Mouse (Mus musculus) retina, postnatal 1 day (tissue): ENCODE measurements around the gene Rpe.
"Not testable (repeated sequence)": the region's sequence is repeated elsewhere in the genome, so short reads cannot be mapped to it uniquely, and the experiment has no call there.

Experiments
- DNase-seq: peaks from one replicate; pipeline ENCODE4 v3.0.0-alpha.2; 2012

The Rpe gene

DNA sequence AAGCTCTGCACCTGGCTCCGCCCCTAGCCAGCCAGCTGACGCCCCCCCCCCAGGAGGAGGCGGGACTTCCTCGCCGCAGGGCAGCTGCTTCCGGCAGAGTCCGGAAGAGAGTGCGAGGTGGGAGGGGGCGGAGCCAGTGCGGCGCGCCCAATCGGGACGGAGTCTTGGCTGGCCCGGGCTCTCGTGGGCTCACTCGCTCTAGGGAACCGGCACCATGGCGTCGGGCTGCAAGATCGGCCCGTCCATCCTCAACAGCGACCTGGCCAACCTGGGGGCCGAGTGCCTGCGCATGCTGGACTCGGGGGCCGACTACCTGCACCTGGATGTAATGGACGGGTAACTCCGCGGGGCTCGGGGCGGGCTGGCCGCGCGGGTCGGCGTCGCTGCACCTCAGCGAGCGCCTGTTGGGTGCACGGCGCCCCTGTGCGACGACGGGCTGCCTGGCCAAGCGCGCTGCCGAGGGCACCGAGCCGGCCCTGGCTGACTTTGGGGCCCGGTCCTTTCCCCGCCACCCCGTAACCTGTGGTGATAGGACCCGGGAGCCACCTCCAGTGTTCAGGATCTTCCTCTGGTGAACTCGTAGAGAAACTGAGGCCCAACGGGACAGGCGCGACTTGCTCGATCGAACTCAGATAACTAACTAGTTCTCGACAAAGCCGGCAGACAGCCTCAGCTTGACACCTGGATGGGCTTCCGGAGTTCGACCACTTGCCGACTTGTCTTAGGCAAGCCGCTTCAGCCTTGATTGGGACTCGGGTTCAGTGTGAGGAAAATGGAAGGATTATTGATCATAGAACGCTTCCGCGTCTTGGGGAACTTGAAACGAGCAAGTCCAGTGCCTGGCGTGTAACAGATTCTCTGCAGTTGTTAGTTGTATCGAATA is at the start of gene Rpe:
TSS of gene Rpe (plus strand) at position 139 of the 883 bp plus-strand sequence.
- peak; percentile 96 for DNase-seq

DNA sequence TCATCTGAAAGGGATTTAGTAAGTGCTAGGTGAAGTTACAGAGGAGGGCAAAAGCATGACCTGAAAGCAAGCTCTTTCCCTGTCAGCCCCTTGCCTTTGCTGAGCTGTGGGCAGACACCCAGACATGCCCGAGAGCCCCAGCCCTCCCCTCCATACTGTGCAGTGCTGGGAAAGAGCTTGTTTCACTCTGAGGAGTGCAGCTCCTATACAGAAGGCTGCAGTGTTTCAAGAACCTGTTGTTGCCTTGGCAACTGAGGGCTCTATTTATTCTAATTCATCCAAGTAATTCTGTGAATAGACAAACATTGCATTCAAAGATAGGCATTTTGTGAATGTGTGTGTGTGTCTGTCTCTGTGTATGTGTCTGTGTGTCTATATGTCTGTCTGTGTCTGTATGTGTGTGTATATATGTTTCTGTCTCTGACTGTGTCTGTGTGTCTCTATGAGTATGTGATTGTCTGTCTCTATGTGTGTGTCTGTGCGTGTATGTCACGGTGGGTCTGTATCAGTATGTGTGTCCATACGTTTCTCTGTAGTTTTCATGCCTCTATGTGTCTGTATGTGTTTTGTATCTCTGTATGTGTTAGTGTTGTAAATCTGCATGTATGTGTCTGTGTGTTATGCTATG is 45.4 kb upstream of the Rpe start:
- peak; percentile 13 for DNase-seq

DNA sequence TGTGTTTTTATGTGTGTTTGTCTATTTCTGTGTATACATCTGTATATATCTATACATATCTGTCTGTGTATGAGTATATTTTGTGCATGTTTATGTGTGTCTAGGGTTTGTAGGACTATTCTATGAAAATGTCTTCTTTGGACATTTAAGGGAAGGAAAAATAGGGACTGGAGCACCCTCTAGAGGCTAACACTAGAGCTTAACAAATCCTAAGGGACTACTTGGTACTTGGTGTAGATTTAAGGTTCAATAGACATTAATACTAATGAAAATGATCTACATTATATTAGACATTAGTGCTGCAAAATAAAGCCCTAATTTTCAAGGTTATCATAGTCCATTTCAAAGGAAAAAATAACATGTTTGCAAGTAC is 44.9 kb upstream of the Rpe start:
- peak; percentile 60 for DNase-seq

DNA sequence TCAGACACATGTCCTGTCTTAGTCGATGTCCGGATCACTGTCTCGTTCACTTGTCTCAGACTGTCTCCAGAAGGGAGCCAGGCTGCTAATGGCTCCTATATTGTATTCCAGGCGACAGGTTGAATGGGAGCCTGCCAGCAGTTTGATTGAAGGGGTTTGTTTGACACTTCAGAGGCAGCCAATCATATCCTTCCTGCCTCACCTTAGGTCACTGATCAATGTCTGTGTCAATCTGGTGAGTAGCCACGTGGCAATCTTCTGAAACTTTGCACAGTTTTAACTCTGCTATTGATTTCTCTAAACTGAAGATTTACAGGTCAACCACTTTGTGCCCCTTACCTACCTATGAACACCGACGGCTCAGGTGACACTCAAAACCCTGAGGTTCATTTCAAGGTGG is 29.2 kb upstream of the Rpe start:
- DNase-seq = no peak

DNA sequence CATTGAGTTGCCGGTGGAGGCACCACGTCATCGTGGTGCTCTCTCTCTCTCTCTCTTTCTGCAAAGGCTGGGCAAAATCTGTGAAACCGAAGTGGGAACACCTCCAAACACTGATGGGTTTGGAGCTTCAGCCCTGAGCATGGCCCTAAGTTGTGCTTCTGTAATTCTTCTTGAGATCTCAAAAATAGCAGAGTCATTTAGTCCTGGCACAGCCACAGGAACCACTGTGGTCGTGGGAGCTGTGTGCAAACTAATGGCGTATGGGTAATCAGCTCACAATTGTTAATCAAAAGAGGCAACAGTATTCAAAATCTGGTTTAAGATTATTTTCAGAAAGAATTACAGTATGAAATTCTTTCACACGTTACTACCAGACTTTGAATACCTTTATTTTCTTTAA is 27.8 kb upstream of the Rpe start:
- DNase-seq = no peak

DNA sequence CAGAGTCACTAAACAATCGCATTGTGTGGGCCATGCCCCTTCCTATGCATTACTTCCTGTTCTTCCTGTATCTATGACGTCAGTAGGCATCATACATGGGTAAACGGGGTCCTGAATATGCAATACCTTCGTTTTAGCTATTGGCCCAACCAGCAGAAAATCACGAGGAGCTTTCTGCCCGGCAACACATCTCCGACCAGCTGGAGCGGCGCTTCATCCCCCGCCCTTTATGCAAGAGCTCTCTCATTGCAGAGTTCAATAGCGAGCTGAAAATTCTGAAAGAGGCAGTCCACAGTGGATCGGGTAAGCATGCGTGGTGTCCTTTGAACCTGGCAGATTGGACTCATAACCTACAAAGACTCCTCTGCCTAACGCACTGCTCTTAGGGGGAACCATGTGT is 22.7 kb upstream of the Rpe start:
- no peak for DNase-seq

DNA sequence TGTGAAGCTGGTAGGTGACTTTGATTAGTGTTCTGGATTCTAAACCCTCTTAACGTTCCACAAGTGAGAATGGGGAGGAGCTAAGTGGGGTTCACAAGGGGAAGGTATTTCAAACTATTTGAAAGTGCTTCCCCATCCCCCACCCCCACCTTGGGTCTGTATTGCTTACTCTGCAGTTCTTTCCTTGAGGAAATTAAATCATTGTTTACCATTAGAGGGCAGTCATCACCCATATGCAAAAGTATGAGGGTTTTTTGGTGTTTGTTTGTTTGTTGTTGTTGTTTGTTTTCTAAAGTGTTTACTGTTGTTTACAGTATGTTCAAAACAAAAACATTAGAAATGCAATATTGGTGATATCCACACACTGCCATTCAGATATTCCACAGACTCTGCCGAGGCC is 22.0 kb upstream of the Rpe start:
- no peak for DNase-seq

DNA sequence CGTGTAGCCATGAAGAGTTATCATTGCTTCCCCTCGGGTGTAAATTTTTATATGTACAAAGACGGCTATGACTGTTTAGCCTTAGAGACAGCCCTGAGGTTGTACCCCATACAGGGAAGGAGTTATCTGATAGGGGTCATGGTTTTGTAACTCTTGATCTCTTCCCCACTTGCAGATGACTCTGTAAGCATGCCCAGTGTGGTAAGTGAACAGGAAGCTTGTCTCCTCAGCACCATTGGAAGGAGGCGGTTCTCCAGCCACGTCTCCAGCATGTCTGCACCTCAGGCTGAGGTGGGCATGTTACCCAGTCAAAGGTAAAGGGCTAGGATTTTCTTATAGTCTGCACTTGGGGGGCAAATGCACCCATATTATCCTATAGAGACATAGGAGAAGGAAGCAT is 17.7 kb upstream of the Rpe start:
- DNase-seq = no peak

DNA sequence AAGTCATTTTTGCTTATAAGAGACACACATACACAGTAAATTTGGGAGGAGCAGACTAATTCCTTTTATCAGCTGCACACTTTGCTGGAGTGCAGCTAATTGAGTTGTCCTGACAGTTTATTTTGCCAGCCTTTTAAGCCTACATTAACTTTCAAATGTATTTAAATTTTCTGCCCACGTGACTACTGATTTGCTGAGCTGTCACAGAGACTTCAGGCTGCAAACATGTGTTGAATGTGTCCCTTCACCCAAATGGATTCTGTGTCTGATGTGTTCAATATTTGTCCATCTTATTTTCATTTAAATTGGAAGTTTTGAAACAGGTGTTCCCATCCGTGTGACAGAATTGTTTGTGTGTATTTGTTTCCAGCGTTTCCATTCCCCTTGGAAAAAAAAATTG is 8.9 kb upstream of the Rpe start:
- DNase-seq = no peak

DNA sequence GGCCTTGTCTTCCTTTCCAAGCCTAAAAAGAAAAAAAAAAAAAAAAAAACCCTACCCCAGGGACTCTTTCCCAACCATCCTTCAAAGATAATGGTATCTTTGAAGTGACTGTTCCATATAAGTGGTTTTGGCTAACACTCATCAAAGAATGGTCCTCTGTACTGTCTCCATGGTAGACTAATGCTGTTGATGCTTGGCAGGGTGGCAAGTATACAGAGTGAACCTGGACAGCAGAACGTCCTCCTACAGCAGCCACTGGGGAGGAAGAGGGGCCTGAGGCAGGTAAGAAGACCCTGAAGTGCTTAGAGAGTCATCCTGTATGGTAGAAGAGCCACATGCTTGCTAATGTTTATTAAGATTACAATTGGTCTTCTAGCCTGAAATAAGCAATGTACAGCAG is 8.3 kb upstream of the Rpe start:
- DNase-seq = no peak

DNA sequence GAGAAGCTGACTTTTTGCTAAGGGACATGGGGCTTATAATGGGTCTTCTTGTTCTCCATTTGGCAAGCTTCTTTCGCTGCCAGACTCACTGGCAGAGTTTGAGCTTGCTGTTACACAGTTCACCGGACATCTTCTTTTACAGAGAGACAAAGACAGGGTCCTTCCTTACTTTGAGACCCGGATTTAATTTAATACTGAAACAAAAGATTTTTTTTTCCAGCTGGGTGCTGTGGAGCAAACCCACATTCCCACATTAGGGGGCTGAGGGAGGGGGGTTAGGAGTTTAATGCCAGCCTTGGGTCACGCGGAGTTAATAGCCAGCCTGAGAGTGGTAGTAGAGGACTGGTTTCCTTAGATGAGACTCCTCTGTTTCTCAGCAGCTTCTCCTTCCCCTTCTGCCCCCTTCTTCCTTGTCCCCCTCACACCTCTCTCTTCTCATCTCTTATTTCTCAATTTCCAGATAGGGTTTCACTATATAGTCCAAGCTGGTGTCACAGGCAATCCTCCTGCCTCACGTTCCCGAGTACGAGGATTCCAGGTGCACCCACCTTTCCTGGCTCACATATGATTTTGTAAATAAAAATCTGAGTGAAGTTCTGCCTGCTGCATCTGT is 7.7 kb upstream of the Rpe start:
- DNase-seq = peak; percentile 19

DNA sequence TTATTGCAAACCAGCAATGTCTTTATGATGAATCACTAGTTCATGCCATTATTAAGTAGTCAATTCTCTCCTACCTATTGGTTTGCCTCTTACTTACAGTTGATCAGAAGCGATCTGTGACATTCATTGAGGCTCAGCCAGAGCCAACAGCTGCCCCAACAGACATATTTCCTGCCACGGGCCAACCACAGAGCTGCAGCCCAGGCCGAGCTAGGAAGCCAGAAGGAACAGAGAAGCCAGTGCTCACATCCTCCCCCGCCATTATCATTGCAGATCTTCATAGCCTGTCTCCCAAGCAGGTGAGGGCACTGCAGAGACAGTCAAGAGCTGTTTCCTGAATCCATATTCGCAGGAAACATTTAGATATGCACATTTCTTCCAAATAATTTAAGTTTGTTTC is 6.4 kb upstream of the Rpe start:
- no peak for DNase-seq

DNA sequence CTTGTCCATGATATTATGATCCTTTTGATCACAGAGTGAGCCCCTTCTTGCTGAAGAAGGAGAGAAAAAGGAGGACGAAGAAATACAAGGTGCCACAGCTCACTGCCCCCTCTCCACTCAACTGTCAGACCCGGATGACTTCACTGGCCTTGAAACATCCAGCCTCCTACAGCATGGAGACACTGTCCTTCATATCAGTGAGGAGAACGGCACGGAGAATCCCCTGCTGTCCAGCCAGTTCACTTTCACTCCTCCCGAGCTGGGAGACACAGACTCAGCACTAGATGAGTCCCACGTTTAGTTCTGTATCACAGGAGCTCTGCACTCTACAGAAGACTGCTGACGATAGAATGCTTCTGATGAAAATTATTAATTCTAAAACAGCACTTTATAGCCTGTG is 5.3 kb upstream of the Rpe start:
- no peak for DNase-seq

DNA sequence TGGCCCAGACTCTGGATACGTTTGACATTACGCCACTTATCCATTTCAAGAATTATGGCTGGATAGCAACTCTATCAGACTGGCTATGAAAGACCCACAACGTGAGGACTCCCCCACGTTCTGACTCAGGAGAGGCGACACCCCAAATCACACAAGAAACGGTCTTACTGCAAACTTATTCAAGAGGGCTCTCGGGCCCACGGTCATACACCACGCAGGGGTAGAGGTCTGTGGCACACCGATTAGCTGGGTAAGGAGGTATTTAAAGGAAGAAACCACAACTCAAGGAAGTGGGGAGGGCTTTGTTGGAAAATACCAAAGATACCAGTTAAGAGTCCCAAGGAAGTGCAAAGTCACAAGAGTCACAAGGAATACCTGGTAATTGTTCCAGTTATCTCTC is 1.0 kb upstream of the Rpe start:
- not testable (repeated sequence) for DNase-seq

DNA sequence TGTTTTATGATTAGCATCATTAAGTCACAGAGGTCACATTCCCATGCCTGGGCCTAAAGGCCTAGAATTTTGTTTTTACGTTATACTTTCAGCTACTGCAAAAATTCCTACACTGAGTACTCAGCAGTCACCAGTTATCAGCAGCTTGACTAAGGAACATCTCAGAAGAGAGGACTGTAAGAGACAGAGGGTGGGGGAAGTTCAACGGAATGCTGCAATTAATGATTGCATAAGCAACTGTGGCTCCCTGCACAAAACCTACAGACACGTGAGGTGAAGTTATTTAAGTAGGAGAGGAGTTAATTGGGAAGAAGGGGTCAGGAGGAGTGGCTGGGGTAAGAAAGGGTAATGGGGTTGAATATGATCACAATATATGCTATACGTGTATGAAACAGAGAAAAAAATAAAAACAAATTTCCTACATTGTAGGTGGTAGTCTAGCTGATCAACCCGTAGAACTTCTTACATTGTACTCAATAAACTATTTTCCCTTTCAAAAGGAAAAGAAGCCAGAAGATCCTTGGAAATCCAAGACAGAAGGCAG is 410 bp upstream of the Rpe start:
- DNase-seq = no peak

DNA sequence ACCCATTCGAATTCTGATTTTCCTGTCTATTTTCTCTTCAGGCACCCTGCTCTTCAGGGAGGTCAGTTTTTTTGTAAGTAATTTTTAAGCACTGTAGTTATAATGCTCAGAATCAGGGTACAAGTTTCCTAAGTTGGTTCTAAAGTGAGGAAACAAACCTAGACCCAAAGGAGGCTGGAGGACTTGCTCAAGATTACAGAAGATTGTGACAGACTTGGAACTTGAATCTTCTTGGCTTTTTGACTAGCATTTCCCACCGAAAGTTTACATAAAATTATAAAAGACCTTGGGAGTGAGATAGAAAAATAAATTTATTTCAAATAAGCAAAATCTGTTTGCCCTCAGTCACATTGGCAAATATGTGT is 927 bp downstream of the Rpe start:
- DNase-seq = no peak

DNA sequence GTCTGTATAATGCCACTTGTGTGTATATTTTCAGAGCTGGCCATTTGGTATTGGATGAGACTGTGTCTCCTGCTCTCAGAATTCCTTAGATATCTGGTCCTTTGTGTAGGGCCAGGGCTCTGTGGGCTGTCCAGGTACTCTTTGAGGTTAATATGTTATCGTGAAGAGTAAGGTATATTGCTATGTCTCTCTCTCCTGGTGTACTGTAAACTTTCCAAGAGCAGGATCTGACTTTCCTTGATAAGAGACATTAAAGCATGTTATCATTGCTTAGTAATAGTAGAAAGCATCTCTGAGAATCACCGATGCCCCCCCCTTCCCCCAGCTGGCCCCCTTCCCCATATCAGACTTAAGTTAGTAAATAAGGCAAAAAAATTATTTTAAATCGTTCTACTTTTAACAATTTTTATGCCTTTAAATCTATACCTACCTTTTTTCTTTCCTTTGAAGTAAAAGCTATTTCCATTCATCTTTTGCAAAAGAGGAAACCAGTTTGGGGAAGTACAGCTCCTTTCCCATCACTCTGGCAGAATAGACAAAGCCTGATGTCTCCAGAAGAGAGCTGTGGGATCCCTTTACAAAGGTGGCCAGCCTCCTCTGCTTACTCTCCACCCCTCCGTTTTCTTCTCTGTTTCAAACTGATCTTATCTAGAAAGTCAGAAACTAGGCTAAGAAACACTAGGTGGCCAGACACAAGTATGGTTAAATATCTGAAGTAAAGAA is 2.2 kb downstream of the Rpe start:
- DNase-seq = no peak

DNA sequence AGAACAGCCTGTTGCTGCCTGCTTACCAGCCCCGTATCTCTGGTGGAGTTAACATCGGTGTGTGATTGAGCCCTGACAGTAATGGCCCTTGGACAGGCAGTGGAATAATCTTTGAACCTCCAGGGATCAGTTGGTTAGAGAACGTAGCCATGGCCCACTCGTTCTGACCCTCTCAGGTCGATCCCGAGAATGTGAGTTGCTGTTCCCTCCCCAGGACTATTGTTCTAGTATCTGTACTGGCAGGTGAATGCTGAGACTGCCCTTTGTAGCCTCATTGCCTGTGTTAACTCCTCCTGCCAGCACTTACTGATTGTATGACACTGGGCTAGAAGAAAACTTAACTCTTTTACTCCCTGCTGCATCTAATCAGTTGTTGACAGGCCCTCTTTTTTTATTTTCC is 3.9 kb downstream of the Rpe start:
- no peak for DNase-seq

DNA sequence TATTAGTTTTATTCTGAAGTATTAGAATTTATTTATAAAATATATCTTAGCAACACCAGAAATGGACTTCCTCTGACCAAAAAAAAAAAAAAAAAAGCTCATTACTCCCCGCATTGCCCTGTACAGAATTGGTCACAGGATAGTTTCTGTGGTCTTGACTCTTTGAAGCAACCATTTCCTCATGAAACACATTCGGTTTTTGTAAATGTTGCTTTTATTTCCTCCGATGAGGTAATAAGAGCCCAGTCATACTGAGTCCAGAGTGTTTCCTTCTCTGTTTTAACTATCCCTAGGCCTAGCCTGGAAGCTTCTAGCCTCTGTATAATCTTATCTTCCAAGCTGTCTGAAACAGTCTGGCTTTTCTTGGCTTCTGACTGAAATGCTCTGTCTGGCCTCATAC is 12.2 kb downstream of the Rpe start:
- no peak for DNase-seq

DNA sequence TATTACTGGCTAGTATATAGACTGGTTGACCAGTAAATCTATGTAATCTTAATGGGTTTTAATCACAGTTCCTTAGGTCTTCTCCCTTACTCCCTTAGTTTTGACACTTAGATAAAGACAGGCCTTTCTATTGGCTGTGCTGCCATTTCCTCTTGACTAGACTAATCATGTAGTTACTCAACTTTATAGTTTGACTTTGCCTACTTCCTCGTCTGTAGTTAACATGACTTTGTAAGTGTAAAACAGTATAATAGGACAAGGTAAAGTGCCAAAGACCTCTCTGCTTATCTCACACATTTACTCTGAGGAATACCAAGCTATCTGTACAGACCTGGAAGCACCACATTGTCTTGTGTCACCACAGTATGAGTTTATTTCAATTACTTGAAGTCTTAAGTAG is 29.9 kb downstream of the Rpe start:
- no peak for DNase-seq

DNA sequence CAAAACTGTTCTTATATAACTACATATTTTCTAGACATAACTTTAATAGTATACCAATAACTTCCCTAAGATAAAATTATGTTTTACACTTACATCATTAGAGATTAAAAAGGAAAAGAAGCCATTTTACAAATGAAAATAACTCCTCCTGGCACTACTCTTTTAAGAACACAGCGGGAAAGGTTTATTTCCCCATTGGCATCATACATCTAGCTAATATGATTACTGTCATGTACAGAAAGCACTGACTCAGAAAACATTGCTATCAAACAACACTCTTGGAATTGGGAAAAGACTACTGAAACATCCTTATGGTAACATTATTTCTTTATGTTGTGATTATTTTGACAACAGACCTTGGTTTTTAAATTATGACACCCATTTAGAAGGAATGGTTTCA is 68.1 kb downstream of the Rpe start:
- DNase-seq = no peak
